Mouse (Mus musculus) hindbrain, embryonic 13.5 days (tissue): ENCODE measurements at regions not wholly inside any gene's neighbourhood (a gene's known extent, or its start where the extent isn't known, plus 50 kb on each side); places are given as distances from the start of the nearest gene placed in this dataset.
A peak's percentile ranks its signal among the peaks of the same experiment; 100 is the strongest.

Source experiments
- ATAC-seq: fragments of 200-750 bp; cut with Nextera tagmentation; 2 replicates; pipeline ENCODE4 v1.8.0; 2017; ENCODE audit warnings: moderate TSS enrichment; ENCODE audit not compliant: low FRiP score
- H3K27ac ChIP-seq: fragments of 300-500 bp; sonication (generic); 2 replicates; pipeline ENCODE4 v1.5.1; 2015; ENCODE audit warnings: inconsistent platforms, mild to moderate bottlenecking, moderate library complexity
- H3K27me3 ChIP-seq: fragments of 300-500 bp; sonication (generic); 2 replicates; pipeline ENCODE4 v1.6.1; 2015; ENCODE audit warnings: mild to moderate bottlenecking, inconsistent platforms
- H3K36me3 ChIP-seq: fragments of 300-500 bp; sonication (generic); 2 replicates; pipeline ENCODE4 v1.6.1; 2015; ENCODE audit warnings: mild to moderate bottlenecking, inconsistent platforms
- H3K4me1 ChIP-seq: fragments of 300-500 bp; sonication (generic); replicated peaks from 2 replicates; pipeline ENCODE4 v1.6.1; 2015; ENCODE audit warnings: inconsistent platforms
- H3K4me2 ChIP-seq: fragments of 300-500 bp; sonication (generic); 2 replicates; pipeline ENCODE4 v1.6.1; 2015; ENCODE audit warnings: inconsistent platforms, mild to moderate bottlenecking, moderate library complexity
- H3K4me3 ChIP-seq: fragments of 300-500 bp; sonication (generic); 2 replicates; pipeline ENCODE4 v1.5.1; 2015; ENCODE audit warnings: mild to moderate bottlenecking, inconsistent platforms
- H3K9ac ChIP-seq: fragments of 300-500 bp; sonication (generic); 2 replicates; pipeline ENCODE4 v1.6.1; 2015; ENCODE audit warnings: mild to moderate bottlenecking, inconsistent platforms
- H3K9me3 ChIP-seq: fragments of 300-500 bp; sonication (generic); 2 replicates; pipeline ENCODE4 v1.6.1; 2016; ENCODE audit warnings: inconsistent platforms
- whole genome bisulfite sequencing: fragments of 180-500 bp; shearing (Covaris S2); methylation state at CpG from one replicate; pipeline ENCODE4 v1.1.7; 2015; 5-methylcytosine and 5-hydroxymethylcytosine counted together

DNA sequence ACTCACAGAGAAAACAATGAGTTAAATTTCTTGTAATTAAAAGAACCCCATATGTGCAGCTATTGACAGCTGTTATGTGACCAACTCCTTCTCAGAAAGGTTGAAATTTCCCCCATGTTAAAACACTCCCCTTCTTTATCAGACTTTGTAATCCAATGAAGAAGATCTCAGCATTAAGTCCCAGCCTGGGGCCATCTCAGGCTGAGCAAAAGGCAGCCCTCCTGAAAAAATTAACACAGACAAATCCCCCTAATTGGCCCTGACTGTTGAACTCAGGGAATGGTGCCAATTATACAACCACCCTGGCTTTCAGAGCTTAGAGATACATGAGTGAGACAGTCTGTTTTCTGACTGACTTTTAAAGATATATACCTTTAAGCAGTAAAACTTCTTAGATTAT lies 454.9 kb upstream of the Atp11b start:
- H3K9me3 ChIP-seq = peaks cover 11% of the 10 kb centered on the region; the same call in 1 of the 2 replicates
- H3K27me3 ChIP-seq = no peaks in the 10 kb centered on the region
- no peak for ATAC-seq
- no peaks in the 10 kb centered on the region for H3K36me3 ChIP-seq
- no peaks in the 10 kb centered on the region for H3K4me1 ChIP-seq
- H3K27ac ChIP-seq = no peak overlapping the region
- no peak overlapping the region for H3K4me2 ChIP-seq
- H3K9ac ChIP-seq = no peak overlapping the region
- no peak overlapping the region for H3K4me3 ChIP-seq

DNA sequence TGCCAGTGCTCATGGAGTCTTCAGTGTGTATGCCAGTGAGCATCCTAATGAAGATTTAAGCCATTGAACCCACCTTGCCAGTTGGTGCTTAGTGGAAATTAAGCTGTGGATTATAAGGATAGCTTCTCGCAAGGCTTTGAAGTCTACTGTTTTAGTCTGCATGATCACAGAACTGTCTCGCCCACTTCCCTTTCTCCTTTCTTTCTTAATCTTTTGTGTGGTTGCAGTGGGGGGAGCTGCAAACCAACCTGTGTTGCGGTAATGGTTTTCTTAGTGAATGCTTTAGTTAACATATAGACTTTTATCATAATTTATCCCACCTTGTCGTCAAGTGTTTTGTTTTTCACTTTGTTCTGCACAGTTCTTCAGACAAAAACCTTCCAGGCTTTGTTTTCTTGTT lies 447.9 kb upstream of the Atp11b start:
- no peak for ATAC-seq
- Histone ChIP-seq H3K4me1 (no peaks in the 10 kb centered on the region), H3K27me3 (no peaks in the 10 kb centered on the region), H3K9me3 (peaks cover 13% of the 10 kb centered on the region; the same call in 1 of the 2 replicates), H3K4me2 (no peak overlapping the region), H3K4me3 (no peak overlapping the region), H3K27ac (no peak overlapping the region), H3K9ac (no peak overlapping the region), H3K36me3 (no peaks in the 10 kb centered on the region)
- WGBS = 94% methylated on average over 4 of the region's 4 CpGs

- H3K4me2 ChIP-seq = no peak overlapping the region
- no peaks in the 10 kb centered on the region for H3K9me3 ChIP-seq
- no peak overlapping the region for H3K27ac ChIP-seq
- H3K4me1 ChIP-seq = peaks cover 3% of the 10 kb centered on the region; the same call in 1 of the 2 replicates
- no peak for ATAC-seq
- H3K27me3 ChIP-seq = 0 out of 2 replicates have a peak, but pooled peaks cover 3% of the 10 kb centered on the region
- H3K9ac ChIP-seq = no peak overlapping the region
- H3K4me3 ChIP-seq = no peak overlapping the region
- WGBS = 81% methylated on average over 10 of the region's 10 CpGs
- no peaks in the 10 kb centered on the region for H3K36me3 ChIP-seq
These were observed 439.7 kb upstream of the Atp11b start for GRCm38 (mm10) chr3:35314177-35314576.

DNA sequence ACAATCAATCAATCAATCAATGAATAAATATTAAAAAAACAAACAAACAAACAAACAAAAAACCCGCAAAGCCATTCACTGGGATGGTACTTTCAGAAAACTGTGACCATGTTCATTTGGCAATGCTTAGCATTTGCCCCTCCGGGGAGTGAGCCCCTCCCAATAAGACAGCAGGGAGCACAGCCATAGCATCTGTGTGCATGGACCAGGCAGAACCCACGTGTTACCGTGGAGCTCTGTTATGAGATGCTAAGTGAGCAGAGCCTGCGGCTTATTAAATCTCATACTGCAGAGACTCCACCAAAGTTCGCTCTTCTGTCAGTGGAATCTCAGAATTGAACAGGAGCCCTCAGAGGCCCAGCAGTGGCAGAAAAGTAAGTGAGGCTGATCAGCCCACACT lies 438.7 kb upstream of the Atp11b start:
- Histone ChIP-seq H3K9ac (no peak overlapping the region), H3K36me3 (no peaks in the 10 kb centered on the region), H3K4me2 (no peak overlapping the region), H3K27me3 (0 out of 2 replicates have a peak, but pooled peaks cover 3% of the 10 kb centered on the region), H3K4me3 (no peak overlapping the region), H3K9me3 (no peaks in the 10 kb centered on the region), H3K4me1 (peaks cover 4% of the 10 kb centered on the region), H3K27ac (no peak overlapping the region)
- 62% methylated on average over 6 of the region's 6 CpGs for WGBS
- ATAC-seq = peak; percentile 68; the same call in 1 of the 2 replicates

- 72% methylated on average over 13 of the region's 13 CpGs for WGBS
- no peaks in the 10 kb centered on the region for H3K9me3 ChIP-seq
- no peak overlapping the region for H3K4me3 ChIP-seq
- ATAC-seq = no peak
- no peak overlapping the region for H3K27ac ChIP-seq
- no peaks in the 10 kb centered on the region for H3K36me3 ChIP-seq
- no peak overlapping the region for H3K4me2 ChIP-seq
- no peak overlapping the region for H3K9ac ChIP-seq
- peaks cover 20% of the 10 kb centered on the region for H3K4me1 ChIP-seq
- 0 out of 2 replicates have a peak, but pooled peaks cover 3% of the 10 kb centered on the region for H3K27me3 ChIP-seq
These were observed 435.6 kb upstream of the Atp11b start for GRCm38 (mm10) chr3:35318348-35318747.

- no peak for ATAC-seq
- H3K9ac ChIP-seq = no peak overlapping the region
- 58% methylated on average over 7 of the region's 7 CpGs for WGBS
These were observed 433.0 kb upstream of the Atp11b start for GRCm38 (mm10) chr3:35320844-35321393.

DNA sequence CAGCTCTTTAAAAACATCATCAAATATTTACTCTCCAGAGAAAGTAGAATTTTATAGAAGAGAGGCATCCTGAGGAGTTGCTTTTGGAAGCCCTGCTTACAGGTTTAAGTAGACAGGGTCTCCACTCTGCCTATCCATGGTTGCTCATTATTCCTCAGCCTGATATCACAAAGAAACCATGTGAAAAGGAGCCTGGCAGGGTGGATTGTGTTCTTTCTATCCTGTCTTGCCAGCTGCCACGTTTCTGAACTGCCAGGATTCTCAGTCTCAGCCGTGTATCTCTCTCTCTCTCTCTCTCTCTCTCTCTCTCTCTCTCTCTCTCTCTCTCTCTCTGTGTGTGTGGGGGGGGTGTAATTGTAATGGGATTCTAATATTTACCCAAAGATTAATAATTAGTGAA lies 431.9 kb upstream of the Atp11b start:
- no peak overlapping the region for H3K4me3 ChIP-seq
- H3K4me1 ChIP-seq = peaks cover 23% of the 10 kb centered on the region
- H3K4me2 ChIP-seq = no peak overlapping the region
- H3K9ac ChIP-seq = no peak overlapping the region
- ATAC-seq = no peak
- H3K27ac ChIP-seq = no peak overlapping the region
- 6% methylated on average over 2 of the region's 2 CpGs for WGBS
- no peaks in the 10 kb centered on the region for H3K36me3 ChIP-seq
- no peaks in the 10 kb centered on the region for H3K9me3 ChIP-seq
- H3K27me3 ChIP-seq = 0 out of 2 replicates have a peak, but pooled peaks cover 3% of the 10 kb centered on the region

More at GRCm38 (mm10) chr3:35320844-35321393, 433.0 kb upstream of the Atp11b start:
- Histone ChIP-seq H3K36me3 (no peaks in the 10 kb centered on the region), H3K4me1 (peaks cover 26% of the 10 kb centered on the region), H3K4me2 (no peak overlapping the region), H3K9me3 (no peaks in the 10 kb centered on the region), H3K4me3 (no peak overlapping the region), H3K27ac (no peak overlapping the region), H3K27me3 (0 out of 2 replicates have a peak, but pooled peaks cover 3% of the 10 kb centered on the region)

- 0 out of 2 replicates have a peak, but pooled peaks have one; percentile 40 for ATAC-seq
- Histone ChIP-seq H3K9ac (no peak overlapping the region), H3K27me3 (no peaks in the 10 kb centered on the region), H3K27ac (no peak overlapping the region), H3K36me3 (no peaks in the 10 kb centered on the region), H3K9me3 (no peaks in the 10 kb centered on the region), H3K4me1 (peaks cover 23% of the 10 kb centered on the region), H3K4me3 (no peak overlapping the region), H3K4me2 (no peak overlapping the region)
- WGBS = 89% methylated on average over 4 of the region's 4 CpGs
These were observed 431.0 kb upstream of the Atp11b start for GRCm38 (mm10) chr3:35322899-35323298.

GRCm38 (mm10) chr3:35323450-35324077 lies 430.3 kb upstream of the Atp11b start:
- H3K4me2 ChIP-seq = no peak overlapping the region
- H3K9ac ChIP-seq = no peak overlapping the region
- 75% methylated on average over 11 of the region's 11 CpGs for WGBS
- peaks cover 23% of the 10 kb centered on the region for H3K4me1 ChIP-seq
- no peaks in the 10 kb centered on the region for H3K9me3 ChIP-seq
- no peak for ATAC-seq
- no peaks in the 10 kb centered on the region for H3K36me3 ChIP-seq
- H3K4me3 ChIP-seq = no peak overlapping the region
- no peak overlapping the region for H3K27ac ChIP-seq
- H3K27me3 ChIP-seq = no peaks in the 10 kb centered on the region

DNA sequence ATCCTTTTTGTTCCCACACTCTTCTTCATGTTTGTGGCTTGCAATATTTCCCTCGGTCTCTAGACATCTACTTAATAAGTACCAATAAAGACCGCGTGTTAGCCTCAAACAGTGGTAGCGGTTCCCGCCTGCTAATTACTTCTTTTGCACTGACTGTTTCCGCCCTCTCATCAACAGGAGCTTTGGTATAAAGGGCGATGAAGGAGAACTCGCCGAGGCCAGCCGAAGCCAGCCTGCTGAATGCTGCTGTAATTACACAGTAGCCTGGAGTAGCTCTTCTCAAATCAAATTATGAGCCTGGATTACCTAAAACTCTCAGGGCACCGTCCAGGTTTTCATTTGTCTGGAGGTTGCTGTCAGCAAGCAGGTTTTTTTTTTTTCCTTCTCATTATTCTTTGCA lies 429.7 kb upstream of the Atp11b start:
- peak; percentile 58; the same call in 1 of the 2 replicates for ATAC-seq
- Histone ChIP-seq H3K9ac (no peak overlapping the region), H3K4me1 (peaks cover 23% of the 10 kb centered on the region), H3K27ac (no peak overlapping the region), H3K36me3 (no peaks in the 10 kb centered on the region), H3K4me3 (no peak overlapping the region), H3K9me3 (no peaks in the 10 kb centered on the region), H3K4me2 (no peak overlapping the region), H3K27me3 (no peaks in the 10 kb centered on the region)
- 38% methylated on average over 11 of the region's 11 CpGs for WGBS

DNA sequence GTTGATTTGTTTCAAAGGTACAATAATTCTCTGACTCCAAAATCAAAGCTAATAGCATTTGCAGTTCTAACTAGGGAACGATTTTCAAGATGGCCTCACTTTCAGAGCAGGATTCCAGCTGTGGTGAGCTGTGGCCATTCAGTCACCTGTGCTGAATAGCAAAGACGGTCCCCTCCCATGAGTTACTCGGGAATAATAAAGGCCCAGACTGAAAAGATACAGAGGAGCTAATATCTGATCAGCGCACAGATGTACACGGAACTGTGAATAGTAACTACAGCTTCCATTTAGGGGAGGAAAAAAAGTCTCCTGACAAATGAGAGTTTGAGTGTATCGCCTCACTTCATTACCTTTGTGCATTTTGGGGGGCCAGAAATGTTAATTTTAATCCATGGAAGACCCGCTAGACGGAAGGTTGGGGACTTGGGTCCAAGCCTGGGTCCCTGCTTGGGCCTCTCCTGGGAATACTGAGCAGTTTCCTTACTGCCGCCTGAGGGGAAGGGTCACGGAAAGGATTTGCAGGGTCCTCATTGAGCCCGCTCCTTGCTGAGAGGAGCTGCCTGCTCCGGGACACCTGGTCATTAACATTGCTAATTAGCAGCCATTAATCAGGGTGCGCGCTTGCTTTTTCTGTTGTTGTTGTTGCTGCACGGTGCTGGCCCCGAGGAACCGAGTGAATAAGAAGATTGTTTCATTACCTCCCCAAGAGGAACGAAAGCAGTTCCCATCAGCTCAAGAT lies 421.2 kb upstream of the Atp11b start:
- no peaks in the 10 kb centered on the region for H3K9me3 ChIP-seq
- no peaks in the 10 kb centered on the region for H3K36me3 ChIP-seq
- peak overlapping the region; percentile 29; the same call in 1 of the 2 replicates for H3K9ac ChIP-seq
- no peaks in the 10 kb centered on the region for H3K27me3 ChIP-seq
- ATAC-seq = peak; percentile 86
- no peak overlapping the region for H3K4me3 ChIP-seq
- WGBS = 8% methylated on average over 18 of the region's 18 CpGs
- H3K4me2 ChIP-seq = peak overlapping the region; percentile 46
- H3K4me1 ChIP-seq = peaks cover 20% of the 10 kb centered on the region
- H3K27ac ChIP-seq = peak overlapping the region; percentile 46; the same call in 1 of the 2 replicates

DNA sequence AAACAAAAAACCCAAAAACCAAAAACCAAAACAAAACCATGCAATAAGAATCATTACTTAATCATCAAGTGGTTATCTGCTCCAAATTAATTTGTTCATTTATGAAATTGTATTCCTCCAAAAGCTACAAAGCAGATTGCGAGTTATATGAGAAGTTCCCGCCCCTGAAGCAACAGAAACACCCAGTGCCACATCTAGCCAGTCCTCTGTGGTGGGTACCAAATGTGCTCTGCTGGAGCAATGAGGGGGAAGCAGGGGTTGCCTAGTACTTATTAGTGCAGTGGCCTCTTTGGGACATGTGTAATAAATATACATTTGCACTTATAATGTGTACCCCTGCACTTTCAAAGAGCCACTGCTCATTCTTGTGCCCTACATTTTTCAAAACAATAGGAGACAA lies 419.9 kb upstream of the Atp11b start:
- peak overlapping the region; percentile 69 for H3K27ac ChIP-seq
- peaks cover 20% of the 10 kb centered on the region for H3K4me1 ChIP-seq
- ATAC-seq = no peak
- no peaks in the 10 kb centered on the region for H3K9me3 ChIP-seq
- no peaks in the 10 kb centered on the region for H3K36me3 ChIP-seq
- no peaks in the 10 kb centered on the region for H3K27me3 ChIP-seq
- 36% methylated on average over 2 of the region's 2 CpGs for WGBS
- H3K9ac ChIP-seq = no peak overlapping the region
- no peak overlapping the region for H3K4me2 ChIP-seq
- H3K4me3 ChIP-seq = no peak overlapping the region
